Mouse (Mus musculus): ENCODE measurements around the gene Cldn14. TPM values are rescaled to one million over a fixed set of nuclear protein-coding genes. Genes with fewer than 3 reads are reported as not detected.

Gene Cldn14
- not detected for polyA plus RNA-seq (2012; fragmentation: generic; extraction: Trizol)
- long read RNA-seq, experiment 1, partial matches to known transcripts, result 0 of 2 reads
- long read RNA-seq, experiment 1, other reads (novel, unspliced or antisense), result 2 of 2 reads
- long read RNA-seq, experiment 2, result 0 reads

DNA sequence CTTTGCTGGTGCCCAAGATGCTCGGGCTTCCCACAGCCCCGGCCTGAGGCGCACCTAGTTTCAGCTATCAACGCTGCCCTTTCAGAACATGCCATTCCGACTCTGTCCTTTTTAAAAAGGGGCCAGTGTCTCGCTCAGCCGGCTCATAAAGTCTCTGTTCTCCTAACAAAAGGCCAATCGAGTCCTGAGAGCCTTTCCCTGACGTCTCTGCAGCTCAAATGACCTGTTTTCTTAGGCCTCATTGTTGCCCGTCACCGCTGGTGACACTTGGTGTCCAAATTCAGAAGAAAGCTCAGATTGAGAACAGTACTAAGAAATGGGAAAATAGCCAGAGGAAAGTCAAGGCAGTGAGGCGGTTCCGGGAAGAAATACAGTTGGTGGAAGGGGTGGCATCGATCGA lies at the start of gene Cldn14:
Gene Cldn14 (minus strand): TSS at position 101 of the 400 bp plus-strand sequence.
- Histone ChIP-seq H3K27me3 (ENCODE audit: control insufficient read depth, insufficient read depth, insufficient read length) (peaks cover 33% of the 10 kb centered on the region), H3K79me2 (ENCODE audit: control insufficient read depth, insufficient read depth) (no peaks in the 10 kb centered on the region), H3K4me3 (ENCODE audit: insufficient read depth, poor library complexity, severe bottlenecking) (no peak within 1 kb of the TSS), H3ac (ENCODE audit: control insufficient read depth, insufficient read length, low read depth) (no peak within 1 kb of the TSS), H3K36me3 (ENCODE audit: control insufficient read depth, insufficient read depth) (no peaks in the 10 kb centered on the region), H3K79me3 (ENCODE audit: low read depth) (no peaks in the 10 kb centered on the region)
- TF ChIP-seq CTCF (IDR thresholded peaks at IDR 0.05; ENCODE audit: control insufficient read depth, insufficient read depth, insufficient read length) (no peak), MAX (IDR thresholded peaks at IDR 0.05) (no peak), MYOD1 (IDR thresholded peaks at IDR 0.05; ENCODE audit: control insufficient read depth, insufficient read length, low read depth) (no peak)

DNA sequence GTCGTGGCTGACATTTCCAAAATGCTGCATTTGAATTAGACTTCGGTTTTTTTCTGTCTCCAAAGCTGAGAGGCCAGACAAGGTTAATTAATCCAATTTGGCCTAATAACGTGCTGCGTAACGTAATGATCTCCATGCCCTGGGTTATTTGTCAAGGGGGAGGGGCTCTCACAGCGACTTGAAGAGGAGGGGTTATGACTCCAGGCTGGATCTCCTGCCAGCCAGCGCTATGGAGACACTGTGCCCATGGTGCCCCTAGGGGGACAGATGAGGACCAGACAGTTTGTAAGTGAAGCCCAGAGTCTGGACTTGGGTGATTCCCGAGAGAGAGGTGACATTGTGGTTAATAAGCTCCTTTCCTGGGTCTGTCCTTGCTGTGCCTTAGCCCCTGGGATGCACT lies 46.9 kb upstream of the Cldn14 start:
- no peaks in the 10 kb centered on the region for H3K27me3 ChIP-seq (ENCODE audit: control insufficient read depth, insufficient read depth, insufficient read length)
- no peak overlapping the region for H3ac ChIP-seq (ENCODE audit: control insufficient read depth, insufficient read length, low read depth)
- TF ChIP-seq MAX (IDR thresholded peaks at IDR 0.05), result no peak
- no peak for TF ChIP-seq CTCF (IDR thresholded peaks at IDR 0.05; ENCODE audit: control insufficient read depth, insufficient read depth, insufficient read length)
- no peak for TF ChIP-seq FOSL1 (IDR thresholded peaks at IDR 0.05; ENCODE audit: insufficient read depth, low read length, poor library complexity, severe bottlenecking)
- no peak for TF ChIP-seq MYOD1 (IDR thresholded peaks at IDR 0.05; ENCODE audit: control insufficient read depth, insufficient read length, low read depth)
- TF ChIP-seq MYOG (IDR thresholded peaks at IDR 0.05; ENCODE audit: control insufficient read depth, extremely low read depth, insufficient read length), result no peak
- TF ChIP-seq USF1 (IDR thresholded peaks at IDR 0.05; ENCODE audit: low read depth), result no peak
- TF ChIP-seq CEBPB (IDR thresholded peaks at IDR 0.05; ENCODE audit: low read depth), result no peak
- no peaks in the 10 kb centered on the region for H3K79me2 ChIP-seq (ENCODE audit: control insufficient read depth, insufficient read depth)
- H3K4me3 ChIP-seq (ENCODE audit: insufficient read depth, poor library complexity, severe bottlenecking), result no peak overlapping the region
- H3K36me3 ChIP-seq (ENCODE audit: control insufficient read depth, insufficient read depth), result no peaks in the 10 kb centered on the region
- no peaks in the 10 kb centered on the region for H3K79me3 ChIP-seq (ENCODE audit: low read depth)

DNA sequence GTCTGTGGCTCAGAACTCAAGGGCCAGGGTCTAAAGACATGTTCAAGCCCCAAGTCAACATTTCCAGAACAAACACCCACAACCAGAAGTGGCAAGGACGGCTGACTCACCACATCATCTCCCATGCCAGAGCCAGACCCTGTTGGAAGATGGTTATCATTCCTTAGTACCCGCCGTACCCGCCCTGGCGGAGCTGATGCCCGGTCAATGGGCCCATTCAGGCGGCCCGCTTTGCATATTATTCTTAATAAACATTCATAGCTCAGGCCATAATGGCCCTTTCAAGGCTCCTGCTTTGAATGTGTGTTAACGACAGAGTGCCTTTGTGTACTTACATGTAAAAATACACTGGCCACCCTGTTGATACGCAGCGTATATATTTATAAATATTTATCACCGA lies 46.5 kb upstream of the Cldn14 start:
- Histone ChIP-seq H3K27me3 (ENCODE audit: control insufficient read depth, insufficient read depth, insufficient read length) (no peaks in the 10 kb centered on the region), H3K36me3 (ENCODE audit: control insufficient read depth, insufficient read depth) (no peaks in the 10 kb centered on the region), H3K79me3 (ENCODE audit: low read depth) (no peaks in the 10 kb centered on the region), H3K4me3 (ENCODE audit: insufficient read depth, poor library complexity, severe bottlenecking) (no peak overlapping the region), H3K79me2 (ENCODE audit: control insufficient read depth, insufficient read depth) (no peaks in the 10 kb centered on the region), H3ac (ENCODE audit: control insufficient read depth, insufficient read length, low read depth) (no peak overlapping the region)
- TF ChIP-seq MYOG (IDR thresholded peaks at IDR 0.05; ENCODE audit: control insufficient read depth, extremely low read depth, insufficient read length) (no peak), MYOD1 (IDR thresholded peaks at IDR 0.05; ENCODE audit: control insufficient read depth, insufficient read length, low read depth) (no peak), CTCF (IDR thresholded peaks at IDR 0.05; ENCODE audit: control insufficient read depth, insufficient read depth, insufficient read length) (no peak), FOSL1 (IDR thresholded peaks at IDR 0.05; ENCODE audit: insufficient read depth, low read length, poor library complexity, severe bottlenecking) (no peak), USF1 (IDR thresholded peaks at IDR 0.05; ENCODE audit: low read depth) (no peak), MAX (IDR thresholded peaks at IDR 0.05) (no peak), CEBPB (IDR thresholded peaks at IDR 0.05; ENCODE audit: low read depth) (no peak)

GRCm38 (mm10) chr16:94050368-94050767 lies 41.7 kb upstream of the Cldn14 start:
- TF ChIP-seq USF1 (IDR thresholded peaks at IDR 0.05; ENCODE audit: low read depth) (no peak), MYOG (IDR thresholded peaks at IDR 0.05; ENCODE audit: control insufficient read depth, extremely low read depth, insufficient read length) (no peak), CEBPB (IDR thresholded peaks at IDR 0.05; ENCODE audit: low read depth) (no peak), FOSL1 (IDR thresholded peaks at IDR 0.05; ENCODE audit: insufficient read depth, low read length, poor library complexity, severe bottlenecking) (no peak), CTCF (IDR thresholded peaks at IDR 0.05; ENCODE audit: control insufficient read depth, insufficient read depth, insufficient read length) (no peak), MAX (IDR thresholded peaks at IDR 0.05) (no peak), MYOD1 (IDR thresholded peaks at IDR 0.05; ENCODE audit: control insufficient read depth, insufficient read length, low read depth) (no peak)
- Histone ChIP-seq H3K27me3 (ENCODE audit: control insufficient read depth, insufficient read depth, insufficient read length) (no peaks in the 10 kb centered on the region), H3K79me2 (ENCODE audit: control insufficient read depth, insufficient read depth) (no peaks in the 10 kb centered on the region), H3K4me3 (ENCODE audit: insufficient read depth, poor library complexity, severe bottlenecking) (no peak overlapping the region), H3K36me3 (ENCODE audit: control insufficient read depth, insufficient read depth) (no peaks in the 10 kb centered on the region), H3ac (ENCODE audit: control insufficient read depth, insufficient read length, low read depth) (no peak overlapping the region), H3K79me3 (ENCODE audit: low read depth) (no peaks in the 10 kb centered on the region)

- no peaks in the 10 kb centered on the region for H3K79me3 ChIP-seq (ENCODE audit: low read depth)
- no peak overlapping the region for H3K4me3 ChIP-seq (ENCODE audit: insufficient read depth, poor library complexity, severe bottlenecking)
Measured at GRCm38 (mm10) chr16:94044996-94045395, 36.4 kb upstream of the Cldn14 start.

GRCm38 (mm10) chr16:94043797-94044196 lies 35.2 kb upstream of the Cldn14 start:
- Histone ChIP-seq H3ac (ENCODE audit: control insufficient read depth, insufficient read length, low read depth) (no peak overlapping the region), H3K36me3 (ENCODE audit: control insufficient read depth, insufficient read depth) (no peaks in the 10 kb centered on the region), H3K79me2 (ENCODE audit: control insufficient read depth, insufficient read depth) (no peaks in the 10 kb centered on the region), H3K27me3 (ENCODE audit: control insufficient read depth, insufficient read depth, insufficient read length) (no peaks in the 10 kb centered on the region), H3K79me3 (ENCODE audit: low read depth) (no peaks in the 10 kb centered on the region), H3K4me3 (ENCODE audit: insufficient read depth, poor library complexity, severe bottlenecking) (no peak overlapping the region)
- TF ChIP-seq MAX (IDR thresholded peaks at IDR 0.05), result no peak

More at GRCm38 (mm10) chr16:94044996-94045395, 36.4 kb upstream of the Cldn14 start:
- Histone ChIP-seq H3ac (ENCODE audit: control insufficient read depth, insufficient read length, low read depth) (no peak overlapping the region), H3K36me3 (ENCODE audit: control insufficient read depth, insufficient read depth) (no peaks in the 10 kb centered on the region), H3K27me3 (ENCODE audit: control insufficient read depth, insufficient read depth, insufficient read length) (no peaks in the 10 kb centered on the region), H3K79me2 (ENCODE audit: control insufficient read depth, insufficient read depth) (no peaks in the 10 kb centered on the region)
- TF ChIP-seq CTCF (IDR thresholded peaks at IDR 0.05; ENCODE audit: control insufficient read depth, insufficient read depth, insufficient read length), result no peak
- TF ChIP-seq MAX (IDR thresholded peaks at IDR 0.05), result no peak
- TF ChIP-seq MYOG (IDR thresholded peaks at IDR 0.05; ENCODE audit: control insufficient read depth, extremely low read depth, insufficient read length), result no peak
- TF ChIP-seq CEBPB (IDR thresholded peaks at IDR 0.05; ENCODE audit: low read depth), result no peak

All from C2C12 (cell line).